Comparison of ENCODE assay signal across 16 mouse cellular contexts in genomic region chr5:64666256-64666655, GRCm38 (mm10).
A peak's percentile ranks its signal among the peaks of the same experiment; 100 is the strongest.
DNase-seq lines count a peak whose midpoint lies in the region; ATAC-seq lines count a peak whose summit lies in the region.
"Had no signal": no experiment of that assay in that cellular context is flagged by ENCODE, and none has a peak within 500 bp of the region (broad histone marks: within the 10 kb centered on the region; RNA-seq: fewer than 3 reads in every experiment).

No protein-coding gene starts in this region.

- no peaks in the 10 kb centered on the region for H3K36me3 ChIP-seq in kidney, embryonic 15.5 days
- H3K36me3 ChIP-seq in kidney, embryonic 16.5 days (ENCODE audit: insufficient read depth, low read length), result no peaks in the 10 kb centered on the region
- H3K36me3 ChIP-seq in limb, embryonic 10.5 days, result no peaks in the 10 kb centered on the region
- H3K36me3 ChIP-seq: forebrain, embryonic 12.5 days; lung, embryonic 15.5 days; midbrain, embryonic 13.5 days; neural tube, embryonic 15.5 days had no signal

- WGBS in kidney, embryonic 15.5 days, result 34% methylated on average over 3 of the region's 3 CpGs
- WGBS in kidney, embryonic 16.5 days, result 33% methylated on average over 3 of the region's 3 CpGs
- 58% methylated on average over 3 of the region's 3 CpGs for WGBS in limb, embryonic 10.5 days

- no peak for ATAC-seq in kidney, embryonic 15.5 days (replicated peaks; ENCODE audit: low FRiP score)
- ATAC-seq in kidney, embryonic 16.5 days (ENCODE audit: low FRiP score, low TSS enrichment), result 0 out of 2 replicates have a peak, but pooled peaks have one; percentile 19
- ATAC-seq: midbrain, embryonic 13.5 days had no signal

- intact Hi-C loops in heart, postnatal 36 days (cut with DNase I), result no loop called here

- peak; percentile 94 for DNase-seq in heart, adult 11 months
- DNase-seq in heart, postnatal 36 days, result no peak
- DNase-seq in kidney, adult 8-10 months, result peak; percentile 16 to 46
- no peak for DNase-seq in limb, embryonic 10.5 days (ENCODE audit: low spot score)
- DNase-seq in c-Kit-positive CD71-positive TER-119-positive erythroid progenitor cells, embryonic 14.5 days (ENCODE audit: low spot score), result no peak
- DNase-seq in layer of hippocampus, postnatal 14 days (ENCODE audit: low spot score in 2 of 2), result no peak
- DNase-seq: cerebellum, postnatal 10 days; embryo, embryonic 11 days; liver; thymus, postnatal 4 days had no signal

- no peaks in the 10 kb centered on the region for H3K27me3 ChIP-seq in kidney, embryonic 15.5 days
- no peaks in the 10 kb centered on the region for H3K27me3 ChIP-seq in kidney, embryonic 16.5 days (ENCODE audit: insufficient read depth, low read length)
- H3K27me3 ChIP-seq in limb, embryonic 10.5 days (ENCODE audit: low read depth, poor library complexity, severe bottlenecking), result no peaks in the 10 kb centered on the region
- H3K27me3 ChIP-seq: forebrain, embryonic 12.5 days; lung, embryonic 15.5 days; midbrain, embryonic 13.5 days; neural tube, embryonic 15.5 days had no signal

- no peaks in the 10 kb centered on the region for H3K9me3 ChIP-seq in kidney, embryonic 15.5 days (replicated peaks)
- no peaks in the 10 kb centered on the region for H3K9me3 ChIP-seq in kidney, embryonic 16.5 days (ENCODE audit: low read length)
- H3K9me3 ChIP-seq in limb, embryonic 10.5 days (replicated peaks), result no peaks in the 10 kb centered on the region
- H3K9me3 ChIP-seq: forebrain, embryonic 12.5 days; lung, embryonic 15.5 days; midbrain, embryonic 13.5 days; neural tube, embryonic 15.5 days had no signal

- no peak overlapping the region for H3K27ac ChIP-seq in kidney, embryonic 15.5 days
- no peak overlapping the region for H3K27ac ChIP-seq in kidney, embryonic 16.5 days (ENCODE audit: low read length)
- peak overlapping the region; percentile 48; the same call in 1 of the 2 replicates for H3K27ac ChIP-seq in limb, embryonic 10.5 days
- H3K27ac ChIP-seq: forebrain, embryonic 12.5 days; lung, embryonic 15.5 days; midbrain, embryonic 13.5 days; neural tube, embryonic 15.5 days had no signal

- no peak overlapping the region for H3K9ac ChIP-seq in kidney, embryonic 15.5 days
- H3K9ac ChIP-seq in kidney, embryonic 16.5 days (replicated peaks; ENCODE audit: low read length), result no peak overlapping the region
- H3K9ac ChIP-seq: forebrain, embryonic 12.5 days; lung, embryonic 15.5 days; midbrain, embryonic 13.5 days; neural tube, embryonic 15.5 days had no signal

- peaks cover 19% of the 10 kb centered on the region for H3K4me1 ChIP-seq in kidney, embryonic 15.5 days
- H3K4me1 ChIP-seq in kidney, embryonic 16.5 days (ENCODE audit: insufficient read depth, low read length), result peaks cover 3% of the 10 kb centered on the region; the same call in 1 of the 2 replicates
- peaks cover 24% of the 10 kb centered on the region for H3K4me1 ChIP-seq in limb, embryonic 10.5 days
- H3K4me1 ChIP-seq: forebrain, embryonic 12.5 days; lung, embryonic 15.5 days; neural tube, embryonic 15.5 days had no signal

- no peak overlapping the region for H3K4me3 ChIP-seq in kidney, embryonic 15.5 days (replicated peaks)
- H3K4me3 ChIP-seq in kidney, embryonic 16.5 days (ENCODE audit: low read length), result no peak overlapping the region
- H3K4me3 ChIP-seq in limb, embryonic 10.5 days, result no peak overlapping the region
- H3K4me3 ChIP-seq: forebrain, embryonic 12.5 days; lung, embryonic 15.5 days; midbrain, embryonic 13.5 days; neural tube, embryonic 15.5 days had no signal

- H3K4me2 ChIP-seq in kidney, embryonic 15.5 days, result no peak overlapping the region
- H3K4me2 ChIP-seq in kidney, embryonic 16.5 days (replicated peaks; ENCODE audit: low read depth, low read length), result no peak overlapping the region
- H3K4me2 ChIP-seq: forebrain, embryonic 12.5 days; lung, embryonic 15.5 days; midbrain, embryonic 13.5 days; neural tube, embryonic 15.5 days had no signal

Comparison
In these comparisons a context has a peak if more than half of its experiments do, and no peak if none do; other contexts are left out.
1. DNase-seq: peak in heart, adult 11 months (single experiment) and kidney, adult 8-10 months (2 of 2); none in heart, postnatal 36 days (0 of 2), limb, embryonic 10.5 days (single experiment), c-Kit-positive CD71-positive TER-119-positive erythroid progenitor cells, embryonic 14.5 days (single experiment) and layer of hippocampus, postnatal 14 days (0 of 2).